Mouse (Mus musculus) natural killer cell, adult 2 months (primary cell): Measurements from ENCODE around the gene Syncrip.

Source experiments
- DNase-seq, 2 experiments: peaks; one replicate each; pipeline ENCODE4 v3.0.0; 2022; ENCODE audit warnings: low spot score in 2 of 2

Syncrip gene

GRCm38 (mm10) chr9:88482230-88482828 lies at the start of gene Syncrip:
Gene Syncrip, minus strand, starts transcription at chr9:88482574.
- DNase-seq, result peak; percentile 88 to 89

GRCm38 (mm10) chr9:88529979-88530580 lies 47.7 kb upstream of the Syncrip start:
- DNase-seq, result peak; percentile 44 to 78

- DNase-seq, result no peak
These were observed 47.2 kb upstream of the Syncrip start for GRCm38 (mm10) chr9:88529571-88529970.

DNA sequence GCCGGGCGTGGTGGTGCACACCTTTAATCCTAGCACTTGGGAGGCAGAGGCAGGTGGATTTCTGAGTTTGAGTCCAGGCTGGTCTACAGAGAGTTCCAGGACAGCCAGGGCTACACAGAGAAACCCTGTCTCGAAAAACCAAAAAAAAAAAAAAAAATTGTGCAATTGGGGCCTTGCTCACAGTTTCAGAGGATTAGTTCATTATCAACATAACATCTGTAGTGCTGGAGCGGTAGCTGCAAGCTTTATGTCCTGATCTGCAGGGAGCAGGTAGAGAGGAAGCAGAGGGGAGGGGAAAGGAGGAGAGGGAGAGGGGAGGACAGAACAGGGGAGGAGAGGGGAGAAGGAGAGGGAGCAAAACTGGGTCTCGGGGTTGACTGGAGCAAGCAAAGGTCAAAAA lies 46.4 kb upstream of the Syncrip start:
- no peak for DNase-seq

- DNase-seq, result no peak
These were observed 45.6 kb upstream of the Syncrip start for GRCm38 (mm10) chr9:88527956-88528355.

- no peak for DNase-seq
These were observed 43.0 kb upstream of the Syncrip start for GRCm38 (mm10) chr9:88525341-88525740.

DNA sequence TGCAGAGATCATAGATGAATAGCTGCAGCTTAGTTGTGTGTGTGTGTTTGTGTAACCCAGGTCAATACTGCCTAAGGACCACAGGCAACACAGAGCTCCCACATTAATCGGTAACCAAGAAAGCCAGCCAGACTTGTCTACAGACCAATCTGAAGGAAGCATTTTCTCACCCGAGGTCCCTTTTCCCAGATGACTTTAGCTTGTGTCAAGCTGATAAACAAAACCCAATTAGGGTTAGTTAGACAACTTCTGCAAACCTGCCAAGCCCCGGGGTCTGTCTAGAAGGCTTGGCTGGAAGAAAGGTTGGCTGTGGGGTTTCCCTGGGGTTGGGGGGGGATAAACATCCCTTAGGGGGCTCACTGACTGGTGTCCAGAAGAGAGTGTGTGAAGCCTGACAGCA lies 42.4 kb upstream of the Syncrip start:
- DNase-seq, result no peak

DNA sequence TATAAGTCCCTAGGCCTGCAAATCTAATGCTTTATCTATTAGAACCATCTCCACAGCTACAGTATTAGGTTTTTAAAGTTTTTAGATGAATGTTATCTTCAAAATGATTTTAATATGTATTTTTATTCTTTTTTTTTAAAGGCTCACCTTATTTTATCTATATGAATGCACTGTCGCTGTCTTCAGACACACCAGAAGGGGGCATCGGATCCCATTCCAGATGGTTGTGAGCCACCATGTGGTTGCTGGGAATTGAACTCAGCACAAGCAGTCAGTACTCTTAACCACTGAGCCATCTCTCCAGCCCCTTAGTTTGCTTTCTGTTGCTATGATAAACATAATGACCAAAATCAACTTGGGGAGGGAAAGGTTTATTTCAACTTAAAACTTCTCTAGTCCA lies 42.0 kb upstream of the Syncrip start:
- no peak for DNase-seq

- no peak for DNase-seq
These were observed 40.9 kb upstream of the Syncrip start for GRCm38 (mm10) chr9:88523335-88523668.

GRCm38 (mm10) chr9:88522569-88523334 lies 40.4 kb upstream of the Syncrip start:
- DNase-seq, result peak; percentile 96

DNA sequence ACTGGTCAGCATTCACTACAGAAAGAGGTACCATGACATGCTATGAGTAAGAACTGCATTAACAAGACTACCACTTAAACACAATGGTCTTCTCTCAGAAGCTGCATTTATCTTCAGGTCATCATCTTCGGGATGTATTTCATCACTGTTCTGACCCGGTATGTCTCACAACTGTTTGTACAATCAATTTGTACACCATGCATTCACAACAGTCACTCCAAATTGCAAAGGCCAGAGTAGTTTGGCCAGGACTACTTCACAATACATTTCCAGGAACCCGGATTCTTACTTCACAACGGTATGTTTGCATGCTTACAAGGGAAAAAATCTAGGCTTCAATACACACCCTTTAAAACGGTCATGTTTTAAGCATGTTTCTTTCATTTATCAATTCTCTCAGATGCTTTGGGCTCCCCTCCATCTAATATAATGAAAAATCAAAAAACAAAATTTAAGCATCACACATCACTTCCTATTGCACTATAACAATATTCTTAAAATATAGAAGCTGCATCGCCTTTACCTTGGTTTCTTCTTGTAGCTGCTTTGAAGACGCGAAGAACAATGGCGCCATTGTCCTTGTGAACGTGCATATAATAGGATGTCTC lies 39.7 kb upstream of the Syncrip start:
- no peak for DNase-seq

- DNase-seq, result no peak
These were observed 38.6 kb upstream of the Syncrip start for GRCm38 (mm10) chr9:88520849-88521483.

- DNase-seq, result no peak
These were observed 37.9 kb upstream of the Syncrip start for GRCm38 (mm10) chr9:88520122-88520848.

GRCm38 (mm10) chr9:88519390-88520121 lies 37.2 kb upstream of the Syncrip start:
- no peak for DNase-seq

DNA sequence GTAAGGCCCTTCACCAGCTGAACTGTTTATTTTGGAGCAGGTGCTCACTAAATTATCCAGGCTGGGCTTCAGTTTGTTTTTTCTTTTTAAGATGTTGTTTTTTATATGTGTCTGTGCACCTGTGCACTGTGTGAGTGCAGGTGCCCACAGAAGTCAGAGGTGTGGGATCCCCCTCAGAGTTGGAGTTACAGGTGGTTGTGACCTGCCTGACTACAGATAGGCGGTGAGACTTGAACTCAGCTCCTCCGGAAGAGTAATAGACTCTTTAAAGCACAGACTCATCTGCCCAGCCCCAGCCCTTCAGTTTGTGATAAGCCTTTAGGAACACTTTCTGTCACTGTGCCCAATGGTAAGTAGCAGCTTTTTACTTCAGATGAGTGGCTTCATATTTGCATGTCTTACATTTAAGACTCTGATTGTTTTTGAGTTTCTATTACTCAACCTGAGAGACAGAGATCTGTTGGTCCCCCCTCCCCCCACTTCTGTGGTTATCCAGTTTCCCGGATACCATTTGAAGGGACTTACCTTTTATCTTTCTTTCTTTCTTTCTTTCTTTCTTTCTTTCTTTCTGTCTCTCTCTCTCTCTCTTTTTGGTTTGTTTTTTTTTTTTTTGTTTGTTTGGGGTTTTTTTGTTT lies 34.1 kb upstream of the Syncrip start:
- no peak for DNase-seq

DNA sequence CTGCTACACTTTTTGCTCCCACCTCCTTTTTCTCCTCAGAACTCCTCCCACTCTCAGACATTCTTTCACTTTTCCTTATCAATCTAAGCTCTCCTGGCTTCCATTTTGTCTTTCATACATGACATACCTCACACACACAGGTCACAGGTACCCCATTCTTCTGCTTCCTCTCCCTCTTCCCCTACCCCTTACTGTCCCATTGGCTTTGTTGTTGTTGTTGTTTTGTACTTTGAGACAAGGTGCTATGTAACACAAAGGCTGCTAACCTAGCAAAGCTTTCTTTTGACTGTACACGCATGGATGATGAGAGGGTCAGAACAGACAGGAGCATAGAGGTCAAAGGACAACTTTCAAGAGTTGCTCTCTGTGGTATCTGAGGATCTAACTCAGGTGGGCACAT lies 33.2 kb upstream of the Syncrip start:
- DNase-seq, result no peak

DNA sequence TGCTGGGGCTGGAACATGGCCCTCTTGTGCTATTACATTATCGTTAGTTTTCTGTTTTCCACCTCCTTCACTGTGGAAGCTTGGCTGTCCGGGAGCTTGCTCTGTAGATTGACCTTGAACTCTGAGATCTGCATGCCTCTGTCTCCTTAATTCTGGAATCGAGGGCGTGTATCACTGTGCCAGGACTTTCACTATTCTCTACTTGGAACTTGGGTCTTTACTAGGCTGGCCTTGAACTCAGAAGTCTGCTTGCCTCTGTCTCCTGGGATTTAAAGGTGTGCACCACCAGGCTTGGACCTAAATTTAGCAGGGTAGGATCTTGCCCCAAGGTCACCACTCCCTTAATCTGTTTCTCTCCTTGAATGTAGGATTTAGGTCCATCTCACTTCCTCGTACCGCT lies 19.5 kb upstream of the Syncrip start:
- no peak for DNase-seq

DNA sequence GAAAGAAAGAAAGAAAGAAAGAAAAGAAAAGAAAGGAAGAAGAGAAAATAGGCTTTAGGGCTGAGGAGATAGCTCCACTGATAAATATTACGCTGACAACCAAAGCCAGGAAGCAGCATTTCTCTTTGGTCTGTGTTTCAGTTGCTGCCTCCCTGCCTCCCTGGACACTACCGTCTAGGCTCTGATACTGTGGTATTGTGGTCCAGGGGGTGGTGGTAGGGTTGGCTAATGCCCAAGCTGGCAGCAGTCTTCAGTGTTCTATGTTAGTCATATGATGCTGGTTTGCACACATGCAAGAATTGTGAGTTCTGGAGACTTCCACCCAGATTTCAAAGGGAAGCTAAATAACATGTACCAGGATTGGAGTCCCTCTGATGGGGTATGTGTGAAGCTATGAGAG lies 17.7 kb upstream of the Syncrip start:
- DNase-seq, result no peak

GRCm38 (mm10) chr9:88492522-88492921 lies 10.1 kb upstream of the Syncrip start:
- DNase-seq, result no peak

DNA sequence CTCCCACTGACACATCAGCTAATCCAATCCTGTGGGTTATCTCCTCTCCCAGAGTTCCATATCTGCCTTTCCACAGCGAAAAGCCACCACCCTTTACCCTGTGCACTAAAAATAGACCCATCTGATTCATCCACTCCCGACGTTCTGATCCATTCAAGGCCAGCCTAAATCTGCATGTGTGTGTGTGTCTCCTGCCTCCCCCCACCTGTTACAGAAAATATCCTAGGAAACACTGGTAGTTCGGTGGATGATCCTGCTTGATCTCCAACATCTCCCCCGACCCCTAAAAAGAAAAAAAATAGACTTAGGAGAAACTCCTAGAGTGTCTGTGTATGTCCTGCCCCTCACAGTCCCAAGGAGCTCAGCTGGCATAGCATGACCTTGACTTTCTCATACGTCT lies 2.2 kb upstream of the Syncrip start:
- DNase-seq, result no peak
